Mouse (Mus musculus): ENCODE data around the gene Add3.

DNA sequence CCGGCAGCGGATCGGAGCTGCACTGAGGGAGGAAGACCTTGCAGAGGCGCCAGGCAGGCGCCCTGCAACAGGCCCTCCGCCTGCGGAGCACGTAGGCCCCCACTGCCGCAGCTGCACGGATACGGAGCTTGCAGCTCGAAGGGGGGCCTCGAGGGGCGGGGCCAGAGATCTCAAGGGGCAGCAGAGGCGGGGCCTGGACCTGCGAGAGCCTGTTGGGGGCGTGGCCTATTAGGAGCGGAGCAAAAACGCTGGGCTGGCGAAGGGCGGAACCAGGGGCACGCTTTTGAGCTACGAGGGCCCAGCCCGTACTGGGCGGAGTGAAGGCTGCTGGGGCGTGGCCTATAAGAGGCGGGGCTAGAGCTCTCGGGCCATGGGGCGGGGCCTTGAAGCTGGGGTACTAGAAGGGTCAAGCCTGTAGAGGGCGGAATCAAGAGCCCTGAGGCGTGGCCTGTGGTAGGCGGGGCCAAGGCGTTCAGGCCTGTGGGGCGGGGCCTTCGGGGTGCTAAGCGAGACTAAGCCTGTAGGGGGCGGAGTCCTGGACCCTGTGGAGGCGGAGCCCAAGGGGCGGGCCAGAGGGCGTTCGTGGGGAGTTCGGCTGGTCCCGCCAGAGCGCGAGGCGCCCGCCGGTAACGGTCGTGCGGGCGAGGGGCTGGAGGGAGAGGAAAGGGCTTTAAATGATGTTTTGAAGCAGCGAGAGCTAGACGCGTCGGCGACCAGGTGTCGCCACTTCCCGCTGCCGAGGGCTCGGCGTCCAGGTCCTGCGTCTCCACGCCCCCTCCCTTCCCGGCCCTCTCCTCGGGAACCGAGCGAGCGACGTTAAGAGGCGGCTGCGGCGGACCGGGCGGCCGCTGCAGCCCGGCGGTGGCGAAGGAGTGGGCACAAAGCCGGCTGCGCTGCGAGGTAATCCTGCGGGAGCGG is 2.2 kb downstream of the Add3 start:
- TF ChIP-seq CTCF (IDR thresholded peaks at IDR 0.05) = peak; percentile 72
- TF ChIP-seq EP300 (IDR thresholded peaks at IDR 0.05) = no peak

Measured in lung, postnatal 0 days (tissue).